Mouse (Mus musculus) myocyte (in vitro differentiated cells): ENCODE data around the gene Rgs6.

Experiments
- E2F4 ChIP-seq: IDR thresholded peaks from one replicate; pipeline ENCODE4 v1.6.1; 2011; ENCODE audit warnings: mild to moderate bottlenecking, control low read depth, moderate library complexity; ENCODE audit not compliant: insufficient read depth
- MAX ChIP-seq: IDR thresholded peaks from one replicate; pipeline ENCODE4 v1.6.1; 2011; ENCODE audit warnings: low read depth, mild to moderate bottlenecking, control low read depth
- POLR2A ChIP-seq: IDR thresholded peaks from one replicate; pipeline ENCODE4 v1.6.1; 2011; ENCODE audit warnings: low read depth, mild to moderate bottlenecking, control low read depth, moderate library complexity; ENCODE audit not compliant: insufficient read length
- TCF12 ChIP-seq: IDR thresholded peaks from one replicate; pipeline ENCODE4 v1.6.1; 2011; ENCODE audit warnings: mild to moderate bottlenecking, control low read depth; ENCODE audit not compliant: poor library complexity, insufficient read depth, severe bottlenecking
- USF1 ChIP-seq: IDR thresholded peaks from one replicate; pipeline ENCODE4 v1.6.1; 2011; ENCODE audit warnings: low read depth, mild to moderate bottlenecking, control low read depth, moderate library complexity

GRCm38 (mm10) chr12:83160700-83161099, 572.6 kb downstream of the Rgs6 start:
- TF ChIP-seq USF1 (no peak), POLR2A (no peak), TCF12 (no peak), E2F4 (no peak), MAX (no peak)
